Mouse (Mus musculus): ENCODE data around the gene Grin1. TPM values are rescaled to one million over a fixed set of nuclear protein-coding genes. Genes with fewer than 3 reads are reported as not detected.
"Not testable (repeated sequence)": the region's sequence is repeated elsewhere in the genome, so short reads cannot be mapped to it uniquely, and the experiment has no call there.

The Grin1 gene
- polyA plus RNA-seq, 1 experiment from 2014 or later, result 1.5 TPM

- not testable (repeated sequence) for DNase-seq (ENCODE audit: low spot score)
Observed at GRCm38 (mm10) chr2:25256443-25257109, 62.4 kb downstream of the Grin1 start.

GRCm38 (mm10) chr2:25255284-25255779 lies 63.7 kb downstream of the Grin1 start, which contains the start of gene Tmem203:
Tmem203 (plus strand) TSS chr2:25255439.
- Histone ChIP-seq H3K36me3 (peaks cover 34% of the 10 kb centered on the region), H3K4me1 (peaks cover 18% of the 10 kb centered on the region), H3K4me3 (peak within 1 kb of the TSS; percentile 92), H3K27me3 (ENCODE audit: low read depth, poor library complexity, severe bottlenecking) (no peaks in the 10 kb centered on the region), H3K27ac (replicated peaks) (peak within 1 kb of the TSS; percentile 94), H3K9me3 (replicated peaks) (no peaks in the 10 kb centered on the region)
- 0% methylated on average over 39 of the region's 39 CpGs for WGBS
- peak; percentile 95 for DNase-seq (ENCODE audit: low spot score)

More at GRCm38 (mm10) chr2:25256443-25257109, 62.4 kb downstream of the Grin1 start:
- WGBS, result 61% methylated on average over 12 of the region's 12 CpGs
- not testable (repeated sequence) for H3K27ac ChIP-seq (replicated peaks); H3K27me3 ChIP-seq (ENCODE audit: low read depth, poor library complexity, severe bottlenecking); H3K9me3 ChIP-seq (replicated peaks)
- H3K36me3 ChIP-seq, result peaks cover 21% of the 10 kb centered on the region
- H3K4me1 ChIP-seq, result peaks cover 18% of the 10 kb centered on the region
- H3K4me3 ChIP-seq, result peak overlapping the region; percentile 92

- no peak overlapping the region for H3K4me3 ChIP-seq
- H3K27me3 ChIP-seq (ENCODE audit: low read depth, poor library complexity, severe bottlenecking), result no peaks in the 10 kb centered on the region
- H3K9me3 ChIP-seq (replicated peaks), result no peaks in the 10 kb centered on the region
- DNase-seq (ENCODE audit: low spot score), result no peak
- H3K36me3 ChIP-seq, result peaks cover 64% of the 10 kb centered on the region
- H3K4me1 ChIP-seq, result peaks cover 18% of the 10 kb centered on the region
- no peak overlapping the region for H3K27ac ChIP-seq (replicated peaks)
- 89% methylated on average over 1 of the region's 1 CpGs for WGBS
Observed at GRCm38 (mm10) chr2:25252331-25252730, 66.7 kb downstream of the Grin1 start.

GRCm38 (mm10) chr2:25246183-25247072 lies 72.6 kb downstream of the Grin1 start, which contains the start of gene AL732309.1:
AL732309.1 (minus strand) TSS chr2:25246863.
- peaks cover 75% of the 10 kb centered on the region for H3K36me3 ChIP-seq
- peaks cover 20% of the 10 kb centered on the region for H3K4me1 ChIP-seq
- no peak within 1 kb of the TSS for H3K4me3 ChIP-seq
- 92% methylated on average over 10 of the region's 10 CpGs for WGBS
- peaks cover 30% of the 10 kb centered on the region for H3K27me3 ChIP-seq (ENCODE audit: low read depth, poor library complexity, severe bottlenecking)
- no peak within 1 kb of the TSS for H3K27ac ChIP-seq (replicated peaks)
- no peak for DNase-seq (ENCODE audit: low spot score)
- no peaks in the 10 kb centered on the region for H3K9me3 ChIP-seq (replicated peaks)

GRCm38 (mm10) chr2:25244144-25244543 lies 74.8 kb downstream of the Grin1 start:
- H3K9me3 ChIP-seq (replicated peaks), result no peaks in the 10 kb centered on the region
- no peak for DNase-seq (ENCODE audit: low spot score)
- no peak overlapping the region for H3K27ac ChIP-seq (replicated peaks)
- 83% methylated on average over 4 of the region's 4 CpGs for WGBS
- H3K27me3 ChIP-seq (ENCODE audit: low read depth, poor library complexity, severe bottlenecking), result peaks cover 38% of the 10 kb centered on the region
- H3K4me3 ChIP-seq, result no peak overlapping the region
- H3K36me3 ChIP-seq, result peaks cover 52% of the 10 kb centered on the region
- H3K4me1 ChIP-seq, result peaks cover 33% of the 10 kb centered on the region

- Histone ChIP-seq H3K4me3 (peak overlapping the region; percentile 67; the same call in 1 of the 2 replicates), H3K27me3 (ENCODE audit: low read depth, poor library complexity, severe bottlenecking) (peaks cover 38% of the 10 kb centered on the region), H3K27ac (replicated peaks) (peak overlapping the region; percentile 80; the same call in 1 of the 2 replicates), H3K4me1 (peaks cover 33% of the 10 kb centered on the region), H3K9me3 (replicated peaks) (no peaks in the 10 kb centered on the region), H3K36me3 (peaks cover 44% of the 10 kb centered on the region)
- no peak for DNase-seq (ENCODE audit: low spot score)
- WGBS, result 77% methylated on average over 8 of the region's 8 CpGs
Observed at GRCm38 (mm10) chr2:25243342-25243741, 75.6 kb downstream of the Grin1 start.

GRCm38 (mm10) chr2:25242101-25242506 lies 76.9 kb downstream of the Grin1 start, which contains the start of the genes Rnf208 and Cysrt1:
Rnf208 (plus strand) TSS chr2:25242255.
Cysrt1 (minus strand) TSS chr2:25242452.
- Histone ChIP-seq H3K27me3 (ENCODE audit: low read depth, poor library complexity, severe bottlenecking) (peaks cover 38% of the 10 kb centered on the region), H3K36me3 (peaks cover 31% of the 10 kb centered on the region), H3K4me3 (peak within 1 kb of the TSS; percentile 67), H3K4me1 (peaks cover 33% of the 10 kb centered on the region), H3K27ac (replicated peaks) (peak within 1 kb of the TSS; percentile 80), H3K9me3 (replicated peaks) (no peaks in the 10 kb centered on the region)
- peak; percentile 47 for DNase-seq (ENCODE audit: low spot score)
- under 1% methylated on average over 56 of the region's 59 CpGs for WGBS

- H3K9me3 ChIP-seq (replicated peaks), result no peaks in the 10 kb centered on the region
- peak overlapping the region; percentile 67 for H3K4me3 ChIP-seq
- H3K27me3 ChIP-seq (ENCODE audit: low read depth, poor library complexity, severe bottlenecking), result peaks cover 38% of the 10 kb centered on the region
- peaks cover 33% of the 10 kb centered on the region for H3K4me1 ChIP-seq
- no peak for DNase-seq (ENCODE audit: low spot score)
- H3K36me3 ChIP-seq, result peaks cover 24% of the 10 kb centered on the region
- peak overlapping the region; percentile 80; the same call in 1 of the 2 replicates for H3K27ac ChIP-seq (replicated peaks)
- 20% methylated on average over 6 of the region's 6 CpGs for WGBS
Observed at GRCm38 (mm10) chr2:25241438-25241775, 77.6 kb downstream of the Grin1 start.

Other genes starting within 250 kb of the Grin1 start
- gene Entpd8, start 238.9 kb downstream of the Grin1 start, polyA plus RNA-seq (2016; fragmentation: Nextera tagmentation; extraction: Ambion mirVana), result not detected in 2 replicates
- 0.09 TPM in 1 of 2 replicates, not detected in the other for gene Noxa1, start 224.0 kb downstream of the Grin1 start, polyA plus RNA-seq (2016; fragmentation: Nextera tagmentation; extraction: Ambion mirVana)
- 65.8 and 74.1 TPM in 2 replicates for gene Nrarp, start 138.4 kb downstream of the Grin1 start, polyA plus RNA-seq (2016; fragmentation: Nextera tagmentation; extraction: Ambion mirVana)
- 1.3 and 1.9 TPM in 2 replicates for gene Tor4a, start 122.3 kb downstream of the Grin1 start, polyA plus RNA-seq (2016; fragmentation: Nextera tagmentation; extraction: Ambion mirVana)
- 131 and 140 TPM in 2 replicates for gene Nelfb, start 107.7 kb downstream of the Grin1 start, polyA plus RNA-seq (2016; fragmentation: Nextera tagmentation; extraction: Ambion mirVana)
- not detected in 2 replicates for gene Stpg3, start 104.5 kb downstream of the Grin1 start, polyA plus RNA-seq (2016; fragmentation: Nextera tagmentation; extraction: Ambion mirVana)
- 0.62 TPM in 1 of 2 replicates, not detected in the other for gene Fam166a, start 100.4 kb downstream of the Grin1 start, polyA plus RNA-seq (2016; fragmentation: Nextera tagmentation; extraction: Ambion mirVana)
- gene Tubb4b, start 94.5 kb downstream of the Grin1 start, polyA plus RNA-seq (2016; fragmentation: Nextera tagmentation; extraction: Ambion mirVana), result 682 and 743 TPM in 2 replicates
- not detected in 2 replicates for gene Slc34a3, start 84.8 kb downstream of the Grin1 start, polyA plus RNA-seq (2016; fragmentation: Nextera tagmentation; extraction: Ambion mirVana)
- not detected in 2 replicates for gene Rnf224, start 82.4 kb downstream of the Grin1 start, polyA plus RNA-seq (2016; fragmentation: Nextera tagmentation; extraction: Ambion mirVana)
- gene Rnf208, start 76.9 kb downstream of the Grin1 start, polyA plus RNA-seq (2016; fragmentation: Nextera tagmentation; extraction: Ambion mirVana), result 28.3 and 32.0 TPM in 2 replicates
- 0.21 and 0.22 TPM in 2 replicates for gene Cysrt1, start 76.7 kb downstream of the Grin1 start, polyA plus RNA-seq (2016; fragmentation: Nextera tagmentation; extraction: Ambion mirVana)
- gene AL732309.1, start 72.3 kb downstream of the Grin1 start, polyA plus RNA-seq (2016; fragmentation: Nextera tagmentation; extraction: Ambion mirVana), result 7.2 and 8.6 TPM in 2 replicates
- 19.1 and 20.2 TPM in 2 replicates for gene Tmem203, start 63.7 kb downstream of the Grin1 start, polyA plus RNA-seq (2016; fragmentation: Nextera tagmentation; extraction: Ambion mirVana)
- gene Tprn, start 56.6 kb downstream of the Grin1 start, polyA plus RNA-seq (2016; fragmentation: Nextera tagmentation; extraction: Ambion mirVana), result 7.5 and 7.8 TPM in 2 replicates
- 243 and 252 TPM in 2 replicates for gene Ssna1, start 46.7 kb downstream of the Grin1 start, polyA plus RNA-seq (2016; fragmentation: Nextera tagmentation; extraction: Ambion mirVana)
- 141 and 153 TPM in 2 replicates for gene Anapc2, start 46.7 kb downstream of the Grin1 start, polyA plus RNA-seq (2016; fragmentation: Nextera tagmentation; extraction: Ambion mirVana)
- not detected in 2 replicates for gene Tmem210, start 31.0 kb downstream of the Grin1 start, polyA plus RNA-seq (2016; fragmentation: Nextera tagmentation; extraction: Ambion mirVana)
- gene Lrrc26, start 29.3 kb downstream of the Grin1 start, polyA plus RNA-seq (2016; fragmentation: Nextera tagmentation; extraction: Ambion mirVana), result not detected in 2 replicates
- 55.6 and 62.8 TPM in 2 replicates for gene Man1b1, start 13.2 kb upstream of the Grin1 start, polyA plus RNA-seq (2016; fragmentation: Nextera tagmentation; extraction: Ambion mirVana)
- 16.2 and 20.2 TPM in 2 replicates for gene Dpp7, start 37.2 kb upstream of the Grin1 start, polyA plus RNA-seq (2016; fragmentation: Nextera tagmentation; extraction: Ambion mirVana)
- gene Uap1l1, start 46.5 kb upstream of the Grin1 start, polyA plus RNA-seq (2016; fragmentation: Nextera tagmentation; extraction: Ambion mirVana), result 6.0 and 8.4 TPM in 2 replicates
- gene Sapcd2, start 53.1 kb upstream of the Grin1 start, polyA plus RNA-seq (2016; fragmentation: Nextera tagmentation; extraction: Ambion mirVana), result 73.4 and 86.4 TPM in 2 replicates
- 0.26 TPM in 1 of 2 replicates, not detected in the other for gene Entpd2, start 76.7 kb upstream of the Grin1 start, polyA plus RNA-seq (2016; fragmentation: Nextera tagmentation; extraction: Ambion mirVana)
- 80.6 and 125 TPM in 2 replicates for gene Npdc1, start 80.2 kb upstream of the Grin1 start, polyA plus RNA-seq (2016; fragmentation: Nextera tagmentation; extraction: Ambion mirVana)
- gene Fut7, start 104.1 kb upstream of the Grin1 start, polyA plus RNA-seq (2016; fragmentation: Nextera tagmentation; extraction: Ambion mirVana), result not detected in 2 replicates
- 6.2 and 8.1 TPM in 2 replicates for gene Abca2, start 109.5 kb upstream of the Grin1 start, polyA plus RNA-seq (2016; fragmentation: Nextera tagmentation; extraction: Ambion mirVana)
- 1.1 and 1.9 TPM in 2 replicates for gene Clic3, start 137.7 kb upstream of the Grin1 start, polyA plus RNA-seq (2016; fragmentation: Nextera tagmentation; extraction: Ambion mirVana)
- 17.4 and 26.4 TPM in 2 replicates for gene Paxx, start 141.9 kb upstream of the Grin1 start, polyA plus RNA-seq (2016; fragmentation: Nextera tagmentation; extraction: Ambion mirVana)
- gene Ptgds, start 150.9 kb upstream of the Grin1 start, polyA plus RNA-seq (2016; fragmentation: Nextera tagmentation; extraction: Ambion mirVana), result 0.16 TPM in 1 of 2 replicates, not detected in the other
- gene Lcn12, start 174.7 kb upstream of the Grin1 start, polyA plus RNA-seq (2016; fragmentation: Nextera tagmentation; extraction: Ambion mirVana), result not detected in 2 replicates
- 91.2 and 108 TPM in 2 replicates for gene Fbxw5, start 181.6 kb upstream of the Grin1 start, polyA plus RNA-seq (2016; fragmentation: Nextera tagmentation; extraction: Ambion mirVana)
- 5.2 and 5.6 TPM in 2 replicates for gene C8g, start 182.5 kb upstream of the Grin1 start, polyA plus RNA-seq (2016; fragmentation: Nextera tagmentation; extraction: Ambion mirVana)
- 38.9 and 41.4 TPM in 2 replicates for gene Traf2, start 227.8 kb upstream of the Grin1 start, polyA plus RNA-seq (2016; fragmentation: Nextera tagmentation; extraction: Ambion mirVana)
- 344 and 364 TPM in 2 replicates for gene Edf1, start 238.7 kb upstream of the Grin1 start, polyA plus RNA-seq (2016; fragmentation: Nextera tagmentation; extraction: Ambion mirVana)

Data from midbrain, embryonic 10.5 days (tissue).